Mouse (Mus musculus) embryonic fibroblast, embryonic 13.5 days (primary cell): ENCODE data around the gene Sprr2e. TPM values are rescaled to one million over a fixed set of nuclear protein-coding genes. Genes with fewer than 3 reads are reported as not detected.

ENCODE experiments used
- H3K27ac ChIP-seq: 2 replicates; pipeline ENCODE4 v1.5.1; 2012; ENCODE audit warnings: low read length, control low read depth, inconsistent platforms; ENCODE audit not compliant: insufficient read depth
- H3K4me1 ChIP-seq: 2 replicates; pipeline ENCODE4 v1.6.1; 2011; ENCODE audit warnings: low read length; ENCODE audit not compliant: control insufficient read depth, insufficient read depth
- H3K4me3 ChIP-seq: 2 replicates; pipeline ENCODE4 v1.5.1; 2011; ENCODE audit warnings: mild to moderate bottlenecking, control low read depth, low read length; ENCODE audit not compliant: insufficient read depth
- CTCF ChIP-seq: IDR thresholded peaks from 2 replicates; pipeline ENCODE4 v1.5.1; 2011; ENCODE audit warnings: mild to moderate bottlenecking, control low read depth, low read length, moderate library complexity, borderline replicate concordance; ENCODE audit not compliant: insufficient read depth
- POLR2A ChIP-seq: IDR thresholded peaks from 2 replicates; pipeline ENCODE4 v1.6.1; 2011; ENCODE audit warnings: low read depth, mild to moderate bottlenecking, control low read depth, low read length, moderate library complexity
- polyA plus RNA-seq: library from polyadenylated mRNA; stranded (reverse); fragments of >200 nt; gene quantifications from 2 replicates; pipeline ENCODE4 v1.2.4, GENCODE M21; 2011; ENCODE audit warnings: low read depth; ENCODE audit not compliant: missing spikeins, insufficient read length

Sprr2e gene
- not detected in 2 replicates for polyA plus RNA-seq

- TF ChIP-seq CTCF = no peak
- no peak for TF ChIP-seq POLR2A
- Histone ChIP-seq H3K4me3 (no peak within 1 kb of the TSS), H3K4me1 (no peaks in the 10 kb centered on the region), H3K27ac (no peak within 1 kb of the TSS)
These were observed at the start of gene Sprr2e for GRCm38 (mm10) chr3:92351843-92352242. Gene Sprr2e, plus strand, starts transcription at chr3:92352143.

DNA sequence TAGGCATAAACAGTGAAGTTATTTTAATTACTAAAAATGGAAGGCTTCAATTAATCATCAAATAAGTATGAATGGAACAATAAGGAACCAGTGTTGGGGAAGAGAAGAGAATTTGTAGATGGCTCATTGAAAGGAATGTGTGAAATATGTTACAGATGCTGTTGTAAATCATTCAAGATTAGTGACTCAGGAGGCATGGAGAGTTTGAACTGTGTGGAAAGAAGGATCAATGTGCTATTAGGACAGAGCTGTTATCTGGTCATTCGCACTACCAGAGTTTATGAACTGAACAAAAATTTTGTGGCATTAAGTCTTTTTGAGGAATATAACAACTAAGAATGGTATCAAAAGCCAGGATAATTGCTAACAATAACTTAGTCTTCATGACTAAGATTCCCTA is 44.5 kb upstream of the Sprr2e start:
- Histone ChIP-seq H3K27ac (no peak overlapping the region), H3K4me1 (no peaks in the 10 kb centered on the region), H3K4me3 (no peak overlapping the region)
- TF ChIP-seq POLR2A (no peak), CTCF (no peak)

DNA sequence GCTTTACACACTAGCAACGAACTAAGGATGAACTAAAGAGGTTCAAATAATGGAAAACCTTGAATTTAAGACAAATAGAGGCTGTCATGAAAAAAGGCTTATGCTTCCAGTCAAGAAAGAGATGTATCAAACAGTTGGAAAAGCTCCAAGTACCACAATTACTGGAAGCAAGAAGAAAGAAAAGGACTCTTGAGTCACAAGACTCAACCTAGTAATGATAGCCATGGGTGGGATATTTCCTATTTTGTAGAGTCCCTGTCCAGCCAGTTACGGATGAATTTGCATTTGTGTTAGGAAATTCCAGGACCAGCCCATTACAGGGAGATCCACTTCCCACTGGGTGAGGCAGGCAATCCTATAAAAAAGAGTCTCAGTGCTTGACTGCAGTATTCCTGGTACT is 35.6 kb upstream of the Sprr2e start, which contains the start of gene Sprr2b:
TSS of gene Sprr2b (plus strand) at position 301 of the 400 bp plus-strand sequence.
- no peak within 1 kb of the TSS for H3K4me3 ChIP-seq
- TF ChIP-seq CTCF (no peak), POLR2A (no peak)
- H3K4me1 ChIP-seq = no peaks in the 10 kb centered on the region
- H3K27ac ChIP-seq = no peak within 1 kb of the TSS

DNA sequence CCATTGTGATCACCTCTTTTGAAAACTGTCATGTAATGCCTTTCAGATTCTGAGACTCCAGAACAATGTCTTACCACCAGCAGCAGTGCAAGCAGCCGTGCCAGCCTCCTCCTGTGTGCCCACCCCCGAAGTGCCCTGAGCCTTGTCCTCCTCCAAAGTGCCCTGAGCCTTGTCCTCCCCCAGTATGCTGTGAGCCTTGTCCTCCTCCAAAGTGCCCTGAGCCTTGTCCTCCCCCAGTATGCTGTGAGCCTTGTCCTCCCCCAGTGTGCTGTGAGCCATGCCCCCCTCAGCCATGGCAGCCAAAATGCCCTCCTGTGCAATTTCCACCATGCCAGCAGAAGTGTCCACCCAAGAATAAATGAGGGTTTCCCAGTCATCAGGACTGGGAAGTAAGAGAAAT is 34.6 kb upstream of the Sprr2e start:
- TF ChIP-seq POLR2A = no peak
- no peak for TF ChIP-seq CTCF
- H3K4me1 ChIP-seq = no peaks in the 10 kb centered on the region
- H3K4me3 ChIP-seq = no peak overlapping the region
- H3K27ac ChIP-seq = no peak overlapping the region

DNA sequence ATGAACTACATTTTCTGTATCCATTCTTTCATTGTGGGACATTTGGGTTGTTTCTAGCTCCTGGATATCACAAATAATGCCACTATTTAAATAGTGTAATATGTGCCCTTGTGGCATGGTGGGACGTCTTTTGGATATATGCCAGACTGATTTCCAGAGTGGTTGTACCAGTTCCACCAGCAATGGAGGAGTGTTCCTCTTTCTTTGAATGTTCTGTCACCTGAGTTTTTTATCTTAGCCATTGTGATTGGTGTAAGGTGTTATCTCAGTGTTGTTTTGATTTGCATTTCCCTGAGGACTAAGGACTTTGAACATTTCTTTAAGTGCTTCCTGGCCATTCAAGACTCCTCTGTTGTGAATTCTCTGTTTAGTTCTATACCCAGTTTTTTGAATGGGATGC is 15.7 kb upstream of the Sprr2e start:
- H3K4me1 ChIP-seq = no peaks in the 10 kb centered on the region
- TF ChIP-seq CTCF (no peak), POLR2A (no peak)
- H3K27ac ChIP-seq = no peak overlapping the region
- H3K4me3 ChIP-seq = no peak overlapping the region

- Histone ChIP-seq H3K4me1 (no peaks in the 10 kb centered on the region), H3K27ac (no peak within 1 kb of the TSS), H3K4me3 (no peak within 1 kb of the TSS)
- no peak for TF ChIP-seq POLR2A
- TF ChIP-seq CTCF = no peak
These were observed 13.1 kb upstream of the Sprr2e start, which contains the start of gene Sprr2d for GRCm38 (mm10) chr3:92338840-92339239. Gene Sprr2d, plus strand, starts transcription at chr3:92339140.

DNA sequence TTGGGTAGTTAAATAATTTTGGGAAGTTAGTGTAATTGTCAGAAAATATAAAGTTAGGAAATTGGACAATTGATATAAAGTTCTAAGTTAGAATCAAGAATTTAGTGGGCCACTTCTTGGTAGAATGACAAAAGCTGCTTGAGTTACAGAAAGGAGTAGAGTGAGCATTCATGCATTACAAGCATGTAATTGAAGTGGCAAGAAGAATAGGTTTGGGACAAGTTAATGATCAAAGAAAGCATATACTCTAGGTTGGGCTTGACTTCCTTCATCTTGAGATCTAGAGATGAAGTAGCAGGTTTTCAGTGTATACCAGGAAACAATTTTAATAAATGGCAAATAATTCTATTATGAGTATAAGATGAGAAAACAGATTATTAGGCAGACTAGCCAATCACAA is 9.7 kb downstream of the Sprr2e start:
- Histone ChIP-seq H3K4me1 (no peaks in the 10 kb centered on the region), H3K27ac (no peak overlapping the region), H3K4me3 (no peak overlapping the region)
- TF ChIP-seq CTCF (no peak), POLR2A (no peak)

GRCm38 (mm10) chr3:92364887-92365286 is 12.9 kb downstream of the Sprr2e start, which contains the start of gene Sprr2f:
Gene Sprr2f, plus strand, starts transcription at chr3:92365187.
- H3K4me1 ChIP-seq = no peaks in the 10 kb centered on the region
- no peak for TF ChIP-seq POLR2A
- no peak for TF ChIP-seq CTCF
- no peak within 1 kb of the TSS for H3K27ac ChIP-seq
- H3K4me3 ChIP-seq = no peak within 1 kb of the TSS

GRCm38 (mm10) chr3:92373613-92374012 is 21.7 kb downstream of the Sprr2e start:
- H3K4me1 ChIP-seq = no peaks in the 10 kb centered on the region
- H3K4me3 ChIP-seq = no peak overlapping the region
- H3K27ac ChIP-seq = no peak overlapping the region
- TF ChIP-seq CTCF = no peak
- no peak for TF ChIP-seq POLR2A

GRCm38 (mm10) chr3:92385385-92385784 is 33.4 kb downstream of the Sprr2e start, which contains the start of gene Sprr2h:
Gene Sprr2h, plus strand, starts transcription at chr3:92385685.
- TF ChIP-seq CTCF (no peak), POLR2A (no peak)
- H3K4me1 ChIP-seq = no peaks in the 10 kb centered on the region
- H3K27ac ChIP-seq = no peak within 1 kb of the TSS
- no peak within 1 kb of the TSS for H3K4me3 ChIP-seq

GRCm38 (mm10) chr3:92394301-92394700 is 42.4 kb downstream of the Sprr2e start:
- Histone ChIP-seq H3K4me1 (no peaks in the 10 kb centered on the region), H3K4me3 (no peak overlapping the region), H3K27ac (no peak overlapping the region)
- TF ChIP-seq CTCF (no peak), POLR2A (no peak)

Other genes with a start within 250 kb of the Sprr2e start
- 0.42 TPM in 1 of 2 replicates, not detected in the other for gene Prr9, start 228.2 kb upstream of the Sprr2e start, polyA plus RNA-seq
- not detected in 2 replicates for gene Lelp1, start 209.4 kb upstream of the Sprr2e start, polyA plus RNA-seq
- gene Sprr2a1, start 136.3 kb upstream of the Sprr2e start, polyA plus RNA-seq = not detected in 2 replicates
- not detected in 2 replicates for gene Sprr2a2, start 136.2 kb upstream of the Sprr2e start, polyA plus RNA-seq
- gene Sprr2a3, start 66.7 kb upstream of the Sprr2e start, polyA plus RNA-seq = not detected in 2 replicates
- not detected in 2 replicates for gene Sprr2b, start 35.5 kb upstream of the Sprr2e start, polyA plus RNA-seq
- not detected in 2 replicates for gene Sprr2d, start 13.0 kb upstream of the Sprr2e start, polyA plus RNA-seq
- gene Sprr2f, start 13.0 kb downstream of the Sprr2e start, polyA plus RNA-seq = not detected in 2 replicates
- gene Sprr2h, start 33.5 kb downstream of the Sprr2e start, polyA plus RNA-seq = not detected in 2 replicates
- not detected in 2 replicates for gene Sprr2i, start 55.8 kb downstream of the Sprr2e start, polyA plus RNA-seq
- not detected in 2 replicates for gene Sprr2j-ps, start 65.9 kb downstream of the Sprr2e start, polyA plus RNA-seq
- 25.6 and 29.8 TPM in 2 replicates for gene Gm9774, start 77.3 kb downstream of the Sprr2e start, polyA plus RNA-seq
- gene Sprr2k, start 80.4 kb downstream of the Sprr2e start, polyA plus RNA-seq = 13.2 and 40.5 TPM in 2 replicates
- not detected in 2 replicates for gene Sprr1b, start 86.6 kb downstream of the Sprr2e start, polyA plus RNA-seq
- gene Sprr3, start 106.6 kb downstream of the Sprr2e start, polyA plus RNA-seq = 0.42 TPM in 1 of 2 replicates, not detected in the other
- gene Sprr1a, start 133.8 kb downstream of the Sprr2e start, polyA plus RNA-seq = 1.7 TPM in 1 of 2 replicates, not detected in the other
- not detected in 2 replicates for gene Sprr4, start 148.3 kb downstream of the Sprr2e start, polyA plus RNA-seq
- gene 2310046K23Rik, start 182.4 kb downstream of the Sprr2e start, polyA plus RNA-seq = not detected in 2 replicates
- 0.25 TPM in 1 of 2 replicates, not detected in the other for gene Ivl, start 221.6 kb downstream of the Sprr2e start, polyA plus RNA-seq
- gene Smcp, start 236.9 kb downstream of the Sprr2e start, polyA plus RNA-seq = not detected in 2 replicates